10 mouse cellular contexts compared by ENCODE assay signal in the genomic region with DNA sequence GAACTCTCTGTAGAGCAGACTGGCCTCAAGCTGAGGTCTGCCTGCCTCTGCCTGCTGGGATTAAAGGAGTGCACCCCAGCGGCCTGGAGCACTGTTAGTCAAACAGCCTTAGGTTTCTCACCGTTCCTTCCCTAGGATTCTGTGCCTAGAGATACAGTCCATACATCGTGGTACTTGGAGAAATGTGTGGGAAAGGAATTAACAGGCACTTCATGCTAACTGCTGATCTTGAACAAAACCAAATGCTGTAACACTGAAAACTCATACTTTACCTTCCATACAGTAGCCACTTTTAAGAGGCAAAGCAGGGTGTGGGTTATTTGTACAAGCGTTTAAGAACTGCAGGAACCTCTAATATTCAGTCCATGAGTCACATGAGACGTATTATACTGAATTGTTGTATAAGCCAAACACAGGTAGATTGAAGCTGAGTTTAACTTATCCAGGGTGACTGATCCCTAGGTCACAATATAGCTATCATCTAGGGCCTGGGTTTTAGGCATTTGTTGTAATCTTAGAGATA. TPM values are rescaled to one million over a fixed set of nuclear protein-coding genes. Genes with fewer than 3 reads are reported as not detected.
A peak's percentile ranks its signal among the peaks of the same experiment; 100 is the strongest.
DNase-seq lines count a peak whose midpoint lies in the region; ATAC-seq lines count a peak whose summit lies in the region.
"Had no signal": no experiment of that assay in that cellular context is flagged by ENCODE, and none has a peak within 500 bp of the region (broad histone marks: within the 10 kb centered on the region; RNA-seq: fewer than 3 reads in every experiment).

No protein-coding gene starts in this region.

- H3K36me3 ChIP-seq in neural tube, embryonic 11.5 days (ENCODE audit: control insufficient read depth, insufficient read depth, low read length), result peaks cover 5% of the 10 kb centered on the region
- H3K36me3 ChIP-seq in limb, embryonic 15.5 days, result peaks cover 23% of the 10 kb centered on the region
- peaks cover 9% of the 10 kb centered on the region for H3K36me3 ChIP-seq in stomach, embryonic 16.5 days (ENCODE audit: control insufficient read depth, insufficient read depth, low read length)

- H3K9me3 ChIP-seq in neural tube, embryonic 11.5 days (ENCODE audit: control insufficient read depth, low read length), result no peaks in the 10 kb centered on the region
- no peaks in the 10 kb centered on the region for H3K9me3 ChIP-seq in limb, embryonic 15.5 days
- no peaks in the 10 kb centered on the region for H3K9me3 ChIP-seq in stomach, embryonic 16.5 days (replicated peaks; ENCODE audit: control insufficient read depth, low read length)

- no peak overlapping the region for H3K27ac ChIP-seq in neural tube, embryonic 11.5 days (ENCODE audit: low read depth, low read length)
- 0 out of 2 replicates have a peak overlapping the region, but pooled peaks have one; percentile 12 for H3K27ac ChIP-seq in limb, embryonic 15.5 days
- H3K27ac ChIP-seq in stomach, embryonic 16.5 days (ENCODE audit: low read length), result peak overlapping the region; percentile 96

- ATAC-seq in neural tube, embryonic 11.5 days (ENCODE audit: insufficient read depth, low FRiP score, low TSS enrichment), result no peak
- no peak for ATAC-seq in limb, embryonic 15.5 days (ENCODE audit: insufficient number of reproducible peaks, low FRiP score, low TSS enrichment, low read depth)
- ATAC-seq in stomach, embryonic 16.5 days (ENCODE audit: insufficient read depth, low FRiP score), result no peak

- peak overlapping the region; percentile 77 for H3K4me3 ChIP-seq in neural tube, embryonic 11.5 days (ENCODE audit: low read depth, low read length)
- peak overlapping the region; percentile 86 for H3K4me3 ChIP-seq in limb, embryonic 15.5 days
- peak overlapping the region; percentile 99 for H3K4me3 ChIP-seq in stomach, embryonic 16.5 days (replicated peaks; ENCODE audit: low read length)

- 60% methylated on average over 5 of the region's 5 CpGs for WGBS in neural tube, embryonic 11.5 days
- WGBS in limb, embryonic 15.5 days, result 38% methylated on average over 5 of the region's 5 CpGs
- WGBS in stomach, embryonic 16.5 days, result 31% methylated on average over 5 of the region's 5 CpGs

- H3K27me3 ChIP-seq in neural tube, embryonic 11.5 days (ENCODE audit: control insufficient read depth, insufficient read depth, low read length), result no peaks in the 10 kb centered on the region
- H3K27me3 ChIP-seq in limb, embryonic 15.5 days, result no peaks in the 10 kb centered on the region
- no peaks in the 10 kb centered on the region for H3K27me3 ChIP-seq in stomach, embryonic 16.5 days (ENCODE audit: control insufficient read depth, insufficient read depth, low read length)

- DNase-seq in embryo, embryonic 10 days (ENCODE audit: low spot score), result peak; percentile 7
- DNase-seq in embryo, embryonic 11 days, result no peak
- no peak for DNase-seq in neural tube, embryonic 11.5 days (ENCODE audit: low spot score)
- no peak for DNase-seq in neural tube, embryonic 10.5 days (ENCODE audit: extremely low spot score, low spot score)
- no peak for DNase-seq in adrenal gland, postnatal 36 days
- DNase-seq in right cerebral cortex, postnatal 10 days (ENCODE audit: low spot score in 2 of 2), result no peak
- DNase-seq: kidney, adult 8-10 months; right cerebral cortex, postnatal 4 days had no signal

- peak overlapping the region; percentile 77 for H3K4me2 ChIP-seq in neural tube, embryonic 11.5 days (ENCODE audit: low read depth)
- H3K4me2 ChIP-seq in limb, embryonic 15.5 days, result peak overlapping the region; percentile 55
- peak overlapping the region; percentile 82 for H3K4me2 ChIP-seq in stomach, embryonic 16.5 days (ENCODE audit: low read depth, low read length)

- H3K9ac ChIP-seq in neural tube, embryonic 11.5 days (ENCODE audit: low read length), result peak overlapping the region; percentile 33
- H3K9ac ChIP-seq in limb, embryonic 15.5 days, result peak overlapping the region; percentile 18; the same call in 1 of the 2 replicates
- peak overlapping the region; percentile 97 for H3K9ac ChIP-seq in stomach, embryonic 16.5 days (ENCODE audit: low read length)

- peaks cover 17% of the 10 kb centered on the region for H3K4me1 ChIP-seq in neural tube, embryonic 11.5 days (ENCODE audit: control insufficient read depth, insufficient read depth, low read length)
- peaks cover 14% of the 10 kb centered on the region for H3K4me1 ChIP-seq in limb, embryonic 15.5 days
- H3K4me1 ChIP-seq in stomach, embryonic 16.5 days (ENCODE audit: control insufficient read depth, insufficient read depth, low read length), result peaks cover 30% of the 10 kb centered on the region

RNA-seq across cellular contexts. Expression of gene Gng5, which starts 2.1 kb away (rescaled TPM):
- polyA plus RNA-seq in neural tube, embryonic 11.5 days (2014; fragmentation: Nextera tagmentation; extraction: Ambion mirVana), result 956 and 1,018 TPM in 2 replicates
- 729 and 820 TPM in 2 replicates for polyA plus RNA-seq in limb, embryonic 15.5 days (2015; fragmentation: Nextera tagmentation; extraction: Ambion mirVana)
- 885 and 955 TPM in 2 replicates for polyA plus RNA-seq in stomach, embryonic 16.5 days (2015; fragmentation: Nextera tagmentation; extraction: Ambion mirVana)
- total RNA-seq in adrenal gland, postnatal 36 days (2021), result 100 to 1,000 TPM; 250 to 253 TPM

RNA-seq across cellular contexts. Expression of gene Spata1, which starts 2.1 kb away (rescaled TPM):
- polyA plus RNA-seq in neural tube, embryonic 11.5 days (2014; fragmentation: Nextera tagmentation; extraction: Ambion mirVana), result 4.8 and 5.7 TPM in 2 replicates
- 4.2 and 4.7 TPM in 2 replicates for polyA plus RNA-seq in limb, embryonic 15.5 days (2015; fragmentation: Nextera tagmentation; extraction: Ambion mirVana)
- 3.1 and 4.1 TPM in 2 replicates for polyA plus RNA-seq in stomach, embryonic 16.5 days (2015; fragmentation: Nextera tagmentation; extraction: Ambion mirVana)
- total RNA-seq in adrenal gland, postnatal 36 days (2021), result 1 to 10 TPM; 3.9 to 4.6 TPM

RNA-seq across cellular contexts. Expression of gene Rpf1, which starts 19.6 kb away (rescaled TPM):
- polyA plus RNA-seq in neural tube, embryonic 11.5 days (2014; fragmentation: Nextera tagmentation; extraction: Ambion mirVana), result 65.1 and 69.8 TPM in 2 replicates
- 43.2 and 44.9 TPM in 2 replicates for polyA plus RNA-seq in limb, embryonic 15.5 days (2015; fragmentation: Nextera tagmentation; extraction: Ambion mirVana)
- polyA plus RNA-seq in stomach, embryonic 16.5 days (2015; fragmentation: Nextera tagmentation; extraction: Ambion mirVana), result 42.3 and 45.0 TPM in 2 replicates
- total RNA-seq in adrenal gland, postnatal 36 days (2021), result 10 to 100 TPM; 25.8 to 29.6 TPM

RNA-seq across cellular contexts. Expression of gene Ctbs, which starts 52.1 kb away (rescaled TPM):
- polyA plus RNA-seq in neural tube, embryonic 11.5 days (2014; fragmentation: Nextera tagmentation; extraction: Ambion mirVana), result 5.3 and 5.5 TPM in 2 replicates
- polyA plus RNA-seq in limb, embryonic 15.5 days (2015; fragmentation: Nextera tagmentation; extraction: Ambion mirVana), result 10.1 and 10.4 TPM in 2 replicates
- polyA plus RNA-seq in stomach, embryonic 16.5 days (2015; fragmentation: Nextera tagmentation; extraction: Ambion mirVana), result 11.5 and 12.7 TPM in 2 replicates
- 10 to 100 TPM in 1 of 2 experiments, 1 to 10 TPM in 1; 8.1 to 12.3 TPM for total RNA-seq in adrenal gland, postnatal 36 days (2021)

Comparison
In these comparisons a context has a peak if more than half of its experiments do, and no peak if none do; other contexts are left out.
1. H3K9ac ChIP-seq: peak in every context shown above with its lines; median percentile 97 in stomach, embryonic 16.5 days; 33 in neural tube, embryonic 11.5 days; 18 in limb, embryonic 15.5 days.